Mouse (Mus musculus): ENCODE results near the gene Golph3l.
A peak's percentile ranks its signal among the peaks of the same experiment; 100 is the strongest.

Gene Golph3l

GRCm38 (mm10) chr3:95655437-95655836 is 66.7 kb downstream of the Golph3l start:
- no peak for DNase-seq (ENCODE audit: low read depth, low spot score)

GRCm38 (mm10) chr3:95657108-95657507 is 68.4 kb downstream of the Golph3l start:
- DNase-seq (ENCODE audit: low read depth, low spot score), result no peak

GRCm38 (mm10) chr3:95657711-95658110 is 69.0 kb downstream of the Golph3l start:
- DNase-seq (ENCODE audit: low read depth, low spot score), result no peak

- DNase-seq (ENCODE audit: low read depth, low spot score), result peak; percentile 96
Observed at GRCm38 (mm10) chr3:95658236-95658867, 69.6 kb downstream of the Golph3l start, which contains the start of gene Mcl1. Gene Mcl1, plus strand, starts transcription at chr3:95658788.

GRCm38 (mm10) chr3:95658868-95659712 is 70.4 kb downstream of the Golph3l start:
- DNase-seq (ENCODE audit: low read depth, low spot score), result peak; percentile 80

GRCm38 (mm10) chr3:95659948-95660347 is 71.2 kb downstream of the Golph3l start:
- no peak for DNase-seq (ENCODE audit: low read depth, low spot score)

GRCm38 (mm10) chr3:95660788-95661478 is 72.2 kb downstream of the Golph3l start:
- no peak for DNase-seq (ENCODE audit: low read depth, low spot score)

GRCm38 (mm10) chr3:95661945-95662715 is 73.4 kb downstream of the Golph3l start:
- DNase-seq (ENCODE audit: low read depth, low spot score), result no peak

- DNase-seq (ENCODE audit: low read depth, low spot score), result no peak
Observed at GRCm38 (mm10) chr3:95662724-95663449, 74.2 kb downstream of the Golph3l start.

- no peak for DNase-seq (ENCODE audit: low read depth, low spot score)
Observed at GRCm38 (mm10) chr3:95663486-95663885, 74.8 kb downstream of the Golph3l start.

- no peak for DNase-seq (ENCODE audit: low read depth, low spot score)
Observed at GRCm38 (mm10) chr3:95663969-95664608, 75.4 kb downstream of the Golph3l start.

GRCm38 (mm10) chr3:95664940-95665352 is 76.2 kb downstream of the Golph3l start:
- DNase-seq (ENCODE audit: low read depth, low spot score), result no peak

- DNase-seq (ENCODE audit: low read depth, low spot score), result no peak
Observed at GRCm38 (mm10) chr3:95666124-95666844, 77.5 kb downstream of the Golph3l start.

- DNase-seq (ENCODE audit: low read depth, low spot score), result no peak
Observed at GRCm38 (mm10) chr3:95667521-95667920, 78.8 kb downstream of the Golph3l start.

- DNase-seq (ENCODE audit: low read depth, low spot score), result peak; percentile 81
Observed at GRCm38 (mm10) chr3:95668026-95668425, 79.3 kb downstream of the Golph3l start.

Data from skeletal muscle tissue, adult 2 months (tissue).